Comparison of ENCODE assay signal across 8 mouse cellular contexts in genomic region chr10:81633253-81634099, GRCm38 (mm10). TPM values are rescaled to one million over a fixed set of nuclear protein-coding genes. Genes with fewer than 3 reads are reported as not detected.
DNase-seq lines count a peak whose midpoint lies in the region; ATAC-seq lines count a peak whose summit lies in the region.

No protein-coding gene starts in this region.

- H3K4me1 ChIP-seq in hindbrain, embryonic 12.5 days: peaks cover 9% of the 10 kb centered on the region

- DNase-seq in NIH3T3 (ENCODE audit: low read depth): peak; percentile 90
- peak; percentile 88 for DNase-seq in cerebellum, adult 9-11 months
- peak; percentile 79 to 88 for DNase-seq in frontal cortex, adult 2 months (ENCODE audit: extremely low spot score in 1 of 2, low spot score in 1 of 2)
- peak; percentile 75 to 82 for DNase-seq in layer of hippocampus, postnatal 10 days (ENCODE audit: low spot score in 2 of 2)
- DNase-seq in lung, postnatal 10 days: peak; percentile 92
- peak; percentile 82 for DNase-seq in ovary, postnatal 14 days (ENCODE audit: low spot score)
- DNase-seq in thymus, postnatal 10 days (ENCODE audit: low spot score in 2 of 2): peak; percentile 89 to 91

- peak; percentile 86 for ATAC-seq in hindbrain, embryonic 12.5 days (ENCODE audit: low FRiP score)

- peak overlapping the region; percentile 62 for H3K9ac ChIP-seq in hindbrain, embryonic 12.5 days

- H3K27ac ChIP-seq in hindbrain, embryonic 12.5 days: peak overlapping the region; percentile 32; the same call in 1 of the 2 replicates

- no peaks in the 10 kb centered on the region for H3K36me3 ChIP-seq in hindbrain, embryonic 12.5 days

- no peaks in the 10 kb centered on the region for H3K9me3 ChIP-seq in hindbrain, embryonic 12.5 days (replicated peaks)

- peaks cover 9% of the 10 kb centered on the region for H3K27me3 ChIP-seq in hindbrain, embryonic 12.5 days

- WGBS in hindbrain, embryonic 12.5 days: 2% methylated on average over 37 of the region's 37 CpGs

- peak overlapping the region; percentile 40 for H3K4me3 ChIP-seq in hindbrain, embryonic 12.5 days

- H3K4me2 ChIP-seq in hindbrain, embryonic 12.5 days (replicated peaks): peak overlapping the region; percentile 63

RNA-seq across cellular contexts. Expression of gene Ankrd24, which starts 5.1 kb away (rescaled TPM):
- polyA plus RNA-seq in frontal cortex, adult 2 months (2012; rRNA removed): 106 and 108 TPM in 2 replicates
- 8.6 and 10.5 TPM in 2 replicates for polyA plus RNA-seq in hindbrain, embryonic 12.5 days (2016; fragmentation: Nextera tagmentation; extraction: Ambion mirVana)
- 10 to 100 TPM; 28.5 to 40.6 TPM for total RNA-seq in layer of hippocampus, postnatal 10 days (2021)

RNA-seq across cellular contexts. Expression of gene Sirt6, which starts 5.9 kb away (rescaled TPM):
- polyA plus RNA-seq in frontal cortex, adult 2 months (2012; rRNA removed): 33.9 and 36.2 TPM in 2 replicates
- polyA plus RNA-seq in hindbrain, embryonic 12.5 days (2016; fragmentation: Nextera tagmentation; extraction: Ambion mirVana): 52.7 and 55.5 TPM in 2 replicates
- 10 to 100 TPM; 28.9 to 31.4 TPM for total RNA-seq in layer of hippocampus, postnatal 10 days (2021)

RNA-seq across cellular contexts. Expression of gene Gm10778, which starts 15.4 kb away (rescaled TPM):
- polyA plus RNA-seq in frontal cortex, adult 2 months (2012; rRNA removed): 2.9 and 3.3 TPM in 2 replicates
- 5.2 and 5.6 TPM in 2 replicates for polyA plus RNA-seq in hindbrain, embryonic 12.5 days (2016; fragmentation: Nextera tagmentation; extraction: Ambion mirVana)
- 1 to 10 TPM; 5.1 to 5.4 TPM for total RNA-seq in layer of hippocampus, postnatal 10 days (2021)

RNA-seq across cellular contexts. Expression of gene BC025920, which starts 27.4 kb away (rescaled TPM):
- 4.1 and 5.2 TPM in 2 replicates for polyA plus RNA-seq in frontal cortex, adult 2 months (2012; rRNA removed)
- 1.2 and 1.3 TPM in 2 replicates for polyA plus RNA-seq in hindbrain, embryonic 12.5 days (2016; fragmentation: Nextera tagmentation; extraction: Ambion mirVana)
- 1 to 10 TPM; 2.0 TPM for total RNA-seq in layer of hippocampus, postnatal 10 days (2021)

RNA-seq across cellular contexts. Expression of gene Tle6, which starts 32.6 kb away (rescaled TPM):
- 12.8 and 17.4 TPM in 2 replicates for polyA plus RNA-seq in frontal cortex, adult 2 months (2012; rRNA removed)
- 8.2 and 8.3 TPM in 2 replicates for polyA plus RNA-seq in hindbrain, embryonic 12.5 days (2016; fragmentation: Nextera tagmentation; extraction: Ambion mirVana)
- total RNA-seq in layer of hippocampus, postnatal 10 days (2021): 1 to 10 TPM; 1.7 to 2.4 TPM

Comparison
In these comparisons a context has a peak if more than half of its experiments do, and no peak if none do; other contexts are left out.
1. Peak in every context shown above with its lines: DNase-seq, ATAC-seq, H3K4me3 ChIP-seq and H3K27ac ChIP-seq.